Mouse (Mus musculus) testis, adult 2 months (tissue): ENCODE data around the gene Irak4.

Experiments used
- CTCF ChIP-seq: fragments of 200-500 bp; IDR thresholded peaks from 2 replicates; pipeline ENCODE4 v1.5.1; 2012; ENCODE audit warnings: low read depth, mild to moderate bottlenecking, inconsistent platforms, low read length, moderate library complexity; ENCODE audit not compliant: control insufficient read depth, insufficient read depth, insufficient replicate concordance
- POLR2A ChIP-seq: fragments of 200-500 bp; IDR thresholded peaks from 2 replicates; pipeline ENCODE4 v1.6.1; 2012; ENCODE audit warnings: low read depth, mild to moderate bottlenecking, inconsistent platforms, low read length, moderate library complexity; ENCODE audit not compliant: control insufficient read depth

DNA sequence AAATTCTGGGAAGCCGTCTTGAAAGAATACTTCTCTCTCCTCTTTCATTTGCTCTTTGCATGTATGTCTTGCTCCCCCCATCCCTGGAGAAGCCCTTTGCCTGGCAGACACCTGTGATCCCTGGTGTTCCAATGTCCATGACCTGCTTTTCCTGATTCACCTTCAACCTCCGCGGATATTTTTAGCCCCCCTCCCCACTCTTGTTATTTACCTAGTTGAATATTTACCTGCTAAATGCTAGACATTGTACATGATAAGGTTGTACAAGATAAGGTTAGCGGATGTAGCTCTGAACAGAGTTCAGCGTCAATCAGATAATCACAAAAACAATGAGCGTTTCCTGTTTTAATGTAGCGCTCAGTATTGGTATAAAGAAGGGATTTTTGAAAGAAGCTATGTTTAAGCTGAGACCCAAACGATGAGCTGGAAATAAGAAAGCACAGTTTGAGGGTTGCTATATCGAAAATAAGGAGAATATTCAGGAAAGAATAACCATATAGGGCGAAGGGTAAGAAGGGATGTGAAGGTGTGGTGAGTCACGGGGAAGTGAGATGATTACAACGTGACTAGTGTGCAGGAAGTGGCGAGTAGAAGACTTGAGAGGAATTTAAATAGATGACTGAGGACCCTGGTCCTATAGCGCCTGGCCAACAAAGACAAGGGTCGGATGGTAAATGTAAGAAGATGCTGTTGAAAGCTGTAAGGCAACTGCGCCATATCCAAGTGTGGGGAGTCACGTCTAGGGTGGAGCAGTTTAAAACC is 15.6 kb downstream of the Irak4 start:
- no peak for TF ChIP-seq CTCF
- no peak for TF ChIP-seq POLR2A
